Mouse (Mus musculus) gastrocnemius, postnatal 14 days (tissue): Measurements from ENCODE around the gene Tbx6. TPM values are rescaled to one million over a fixed set of nuclear protein-coding genes. Genes with fewer than 3 reads are reported as not detected.

Experiments
- total RNA-seq, 2 experiments: library from RNA; stranded (reverse); gene quantifications; 2 replicates each; pipeline ENCODE4 v1.2.3; 2021

The Tbx6 gene
- total RNA-seq, 2 experiments from 2014 or later, result 0.31 to 0.55 TPM

Other genes starting within 250 kb of the Tbx6 start
- gene Eif3c, start 215.1 kb upstream of the Tbx6 start, total RNA-seq, result 100 to 1,000 TPM; 135 to 136 TPM
- under 1 TPM; 0.55 to 0.88 TPM for gene Apobr, start 196.5 kb upstream of the Tbx6 start, total RNA-seq
- gene Cln3, start 195.7 kb upstream of the Tbx6 start, total RNA-seq, result 1 to 10 TPM; 6.5 to 7.6 TPM
- gene Il27, start 186.5 kb upstream of the Tbx6 start, total RNA-seq, result not detected
- 10 to 100 TPM; 15.4 to 18.3 TPM for gene Nupr1, start 150.6 kb upstream of the Tbx6 start, total RNA-seq
- gene Sgf29, start 132.2 kb upstream of the Tbx6 start, total RNA-seq, result 10 to 100 TPM; 23.2 to 24.6 TPM
- gene Sult1a1, start 105.1 kb upstream of the Tbx6 start, total RNA-seq, result 10 to 100 TPM; 20.3 to 45.9 TPM
- 10 to 100 TPM; 40.7 to 41.6 TPM for gene Bola2, start 86.1 kb upstream of the Tbx6 start, total RNA-seq
- 1 to 10 TPM; 3.7 to 4.6 TPM for gene Slx1b, start 85.7 kb upstream of the Tbx6 start, total RNA-seq
- gene Coro1a, start 73.7 kb upstream of the Tbx6 start, total RNA-seq, result 1 to 10 TPM; 2.7 to 3.6 TPM
- gene Mapk3, start 21.9 kb upstream of the Tbx6 start, total RNA-seq, result 10 to 100 TPM; 35.0 to 40.0 TPM
- 1 to 10 TPM in 1 of 2 experiments, under 1 TPM in 1; 0.92 to 1.8 TPM for gene Gdpd3, start 15.1 kb upstream of the Tbx6 start, total RNA-seq
- 10 to 100 TPM; 52.4 to 64.9 TPM for gene Ypel3, start 4.5 kb upstream of the Tbx6 start, total RNA-seq
- gene Ppp4c, start 11.0 kb downstream of the Tbx6 start, total RNA-seq, result 10 to 100 TPM; 28.0 to 33.6 TPM
- 10 to 100 TPM; 12.5 to 14.2 TPM for gene Fam57b, start 16.2 kb downstream of the Tbx6 start, total RNA-seq
- not detected for gene 4930451I11Rik, start 50.2 kb downstream of the Tbx6 start, total RNA-seq
- gene Doc2a, start 65.9 kb downstream of the Tbx6 start, total RNA-seq, result not detected
- gene Hirip3, start 80.5 kb downstream of the Tbx6 start, total RNA-seq, result 1 to 10 TPM; 6.1 to 8.5 TPM
- 10 to 100 TPM; 13.7 to 14.1 TPM for gene Ino80e, start 80.9 kb downstream of the Tbx6 start, total RNA-seq
- 10 to 100 TPM; 33.1 to 33.5 TPM for gene Taok2, start 103.2 kb downstream of the Tbx6 start, total RNA-seq
- 10 to 100 TPM; 11.9 to 13.1 TPM for gene Tmem219, start 141.4 kb downstream of the Tbx6 start, total RNA-seq
- gene Kctd13, start 147.4 kb downstream of the Tbx6 start, total RNA-seq, result 1 to 10 TPM; 2.5 to 3.2 TPM
- not detected for gene Asphd1, start 168.1 kb downstream of the Tbx6 start, total RNA-seq
- 1 to 10 TPM; 7.3 to 7.5 TPM for gene Sez6l2, start 169.1 kb downstream of the Tbx6 start, total RNA-seq
- gene Cdipt, start 194.4 kb downstream of the Tbx6 start, total RNA-seq, result 10 to 100 TPM; 34.9 to 38.5 TPM
- under 1 TPM; 0.59 to 0.78 TPM for gene Cdiptos, start 194.6 kb downstream of the Tbx6 start, total RNA-seq
- gene Mvp, start 233.1 kb downstream of the Tbx6 start, total RNA-seq, result 10 to 100 TPM; 19.5 to 27.1 TPM
- under 1 TPM in 1 of 2 experiments, not detected in 1; 0.97 TPM for gene Pagr1b, start 235.0 kb downstream of the Tbx6 start, total RNA-seq
- gene Pagr1a, start 235.9 kb downstream of the Tbx6 start, total RNA-seq, result 10 to 100 TPM in 1 of 2 experiments, 1 to 10 TPM in 1; 8.6 to 15.3 TPM
- 10 to 100 TPM; 11.1 to 11.6 TPM for gene Gm42742, start 239.6 kb downstream of the Tbx6 start, total RNA-seq
- 1 to 10 TPM; 1.6 TPM for gene Prrt2, start 239.7 kb downstream of the Tbx6 start, total RNA-seq
- 10 to 100 TPM; 53.6 to 58.2 TPM for gene Maz, start 245.6 kb downstream of the Tbx6 start, total RNA-seq